Mouse (Mus musculus) layer of hippocampus, postnatal 10 days (tissue): ENCODE measurements at regions not wholly inside any gene's neighbourhood (a gene's known extent, or its start where the extent isn't known, plus 50 kb on each side); places are given as distances from the start of the nearest gene placed in this dataset.

Source experiments
- DNase-seq, 2 experiments: peaks; one replicate each; pipeline ENCODE4 v3.0.0; 2021; ENCODE audit warnings: low spot score in 2 of 2

GRCm38 (mm10) chr14:58967975-58968374 is 174.7 kb downstream of the 1700129C05Rik start:
- DNase-seq, result no peak

- DNase-seq, result no peak
These were observed 175.5 kb downstream of the 1700129C05Rik start for GRCm38 (mm10) chr14:58967163-58967562.

GRCm38 (mm10) chr14:58944958-58945357 is 197.7 kb downstream of the 1700129C05Rik start:
- no peak for DNase-seq

- no peak for DNase-seq
These were observed 199.4 kb downstream of the 1700129C05Rik start for GRCm38 (mm10) chr14:58943267-58943765.

GRCm38 (mm10) chr14:58939086-58939485 is 203.6 kb downstream of the 1700129C05Rik start:
- DNase-seq, result no peak

GRCm38 (mm10) chr14:58938601-58938970 is 204.1 kb downstream of the 1700129C05Rik start:
- DNase-seq, result no peak

GRCm38 (mm10) chr14:58937791-58938600 is 204.7 kb downstream of the 1700129C05Rik start:
- peak in 1 of 2 experiments; percentile 12 for DNase-seq

- DNase-seq, result no peak
These were observed 205.4 kb downstream of the 1700129C05Rik start for GRCm38 (mm10) chr14:58937331-58937730.

- no peak for DNase-seq
These were observed 206.6 kb downstream of the 1700129C05Rik start for GRCm38 (mm10) chr14:58936131-58936530.

GRCm38 (mm10) chr14:58917853-58918252 is 224.8 kb downstream of the 1700129C05Rik start:
- no peak for DNase-seq

- DNase-seq, result no peak
These were observed 225.5 kb downstream of the 1700129C05Rik start for GRCm38 (mm10) chr14:58917228-58917627.

GRCm38 (mm10) chr14:58914937-58915336 is 227.8 kb downstream of the 1700129C05Rik start:
- DNase-seq, result no peak

GRCm38 (mm10) chr14:58910846-58911245 is 231.8 kb downstream of the 1700129C05Rik start:
- no peak for DNase-seq

- DNase-seq, result no peak
These were observed 234.8 kb downstream of the 1700129C05Rik start for GRCm38 (mm10) chr14:58907932-58908331.

- no peak for DNase-seq
These were observed 235.3 kb downstream of the 1700129C05Rik start for GRCm38 (mm10) chr14:58907359-58907758.

- DNase-seq, result no peak
These were observed 236.1 kb downstream of the 1700129C05Rik start for GRCm38 (mm10) chr14:58906631-58907030.

- DNase-seq, result no peak
These were observed 274.3 kb downstream of the 1700129C05Rik start for GRCm38 (mm10) chr14:58868176-58868949.

GRCm38 (mm10) chr14:58867396-58868107 is 275.1 kb downstream of the 1700129C05Rik start:
- DNase-seq, result no peak

GRCm38 (mm10) chr14:58854871-58855270 is 287.8 kb downstream of the 1700129C05Rik start:
- DNase-seq, result no peak

- no peak for DNase-seq
These were observed 298.1 kb downstream of the 1700129C05Rik start for GRCm38 (mm10) chr14:58844565-58844964.

- no peak for DNase-seq
These were observed 300.4 kb downstream of the 1700129C05Rik start for GRCm38 (mm10) chr14:58842196-58842886.
